Mouse (Mus musculus) cortical plate, adult 2 months (tissue): ENCODE data around the gene Ablim1.

Experiments used
- CTCF ChIP-seq: fragments of 200-500 bp; IDR thresholded peaks from 2 replicates; pipeline ENCODE4 v1.5.1; 2011; ENCODE audit warnings: mild to moderate bottlenecking, control low read depth, low read length; ENCODE audit not compliant: insufficient read depth; ENCODE audit errors: extremely low read depth
- POLR2A ChIP-seq: fragments of 200-500 bp; IDR thresholded peaks from 2 replicates; pipeline ENCODE4 v1.6.1; 2011; ENCODE audit warnings: mild to moderate bottlenecking, low read length, control low read depth; ENCODE audit not compliant: insufficient read depth; ENCODE audit errors: extremely low read depth

GRCm38 (mm10) chr19:57266374-57267085 lies 48.2 kb downstream of the Ablim1 start:
- no peak for TF ChIP-seq POLR2A
- TF ChIP-seq CTCF, result no peak
